Mouse (Mus musculus): ENCODE measurements around the gene Slc16a11. TPM values are rescaled to one million over a fixed set of nuclear protein-coding genes. Genes with fewer than 3 reads are reported as not detected.
A peak's percentile ranks its signal among the peaks of the same experiment; 100 is the strongest.

The Slc16a11 gene
- polyA plus RNA-seq, 1 experiment from 2014 or later: 1.2 TPM

DNA sequence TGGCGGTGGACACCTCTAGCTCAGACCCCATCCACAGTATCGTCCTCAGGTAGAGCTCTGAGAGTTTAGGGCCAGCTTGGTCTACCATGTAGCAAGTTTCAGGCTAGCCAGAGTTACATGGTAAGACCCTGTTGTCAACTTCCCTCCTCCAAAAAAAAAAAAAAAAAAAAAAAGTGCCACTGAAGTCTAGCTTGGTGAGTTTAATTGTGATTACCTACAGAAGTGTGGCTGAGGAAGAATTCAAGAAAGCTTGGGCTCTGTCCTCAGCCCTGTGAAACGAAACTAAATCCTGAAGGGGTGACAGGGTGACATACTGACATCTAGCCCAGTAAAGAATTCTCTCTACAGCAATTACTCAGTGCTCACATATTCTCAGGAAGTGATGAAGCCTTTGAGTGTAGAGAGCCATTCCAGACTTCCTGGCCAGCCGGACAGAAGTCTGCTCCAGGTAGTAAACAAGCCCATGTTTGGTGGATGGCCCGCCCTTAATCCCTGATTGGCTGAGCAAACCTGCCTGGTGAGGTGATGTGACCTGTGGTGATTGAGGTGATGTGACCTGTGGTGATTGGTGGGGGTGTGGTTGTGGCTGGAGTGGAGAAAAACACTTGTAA is 3.7 kb upstream of the Slc16a11 start:
- H3K27me3 ChIP-seq (ENCODE audit: poor library complexity, severe bottlenecking): peaks cover 23% of the 10 kb centered on the region
- no peaks in the 10 kb centered on the region for H3K36me3 ChIP-seq (replicated peaks)
- peaks cover 8% of the 10 kb centered on the region for H3K4me1 ChIP-seq
- H3K9me3 ChIP-seq: no peaks in the 10 kb centered on the region
- DNase-seq (ENCODE audit: extremely low spot score, low spot score): no peak
- no peak overlapping the region for H3K27ac ChIP-seq
- H3K4me3 ChIP-seq: no peak overlapping the region
- 80% methylated on average over 5 of the region's 5 CpGs for WGBS

DNA sequence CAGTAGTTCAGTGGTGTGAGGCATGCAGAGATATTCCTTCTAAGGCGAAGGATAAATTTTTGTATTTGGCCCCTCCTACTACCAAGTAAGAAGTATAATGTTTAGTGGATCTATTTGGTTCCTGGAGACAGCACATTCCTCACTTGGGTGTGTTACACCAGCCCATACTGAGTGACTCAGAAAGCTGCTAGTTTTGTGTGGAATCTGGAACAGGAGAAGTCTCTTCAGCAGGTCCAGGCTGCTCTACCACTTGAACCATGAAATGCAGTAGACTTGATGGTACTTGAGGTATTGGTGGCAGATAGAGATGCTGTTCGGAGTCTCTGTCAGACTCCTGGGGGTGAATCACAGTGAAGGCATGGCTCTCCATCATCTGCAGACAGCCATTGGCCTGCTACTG is 1.9 kb upstream of the Slc16a11 start:
- 91% methylated on average over 2 of the region's 2 CpGs for WGBS
- H3K27me3 ChIP-seq (ENCODE audit: poor library complexity, severe bottlenecking): peaks cover 41% of the 10 kb centered on the region
- H3K27ac ChIP-seq: no peak overlapping the region

DNA sequence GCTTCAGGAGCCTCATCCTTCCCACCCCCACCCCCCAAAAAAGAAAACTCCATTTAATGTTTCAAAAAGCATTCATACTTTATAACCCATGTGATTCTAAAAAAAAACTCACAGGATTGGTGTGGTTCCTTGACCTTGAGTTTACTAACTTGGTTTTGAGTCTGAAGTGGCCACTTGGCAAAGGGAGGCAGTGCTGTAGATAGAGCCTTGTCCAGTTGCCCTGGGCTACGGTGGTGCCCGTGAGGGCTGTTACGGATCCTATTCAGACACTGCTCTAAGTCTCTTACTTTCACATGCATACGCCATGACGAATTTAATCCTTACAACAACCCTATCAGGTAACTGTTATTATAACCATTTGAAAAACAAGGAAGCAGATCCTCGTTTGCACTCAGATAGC is 580 bp upstream of the Slc16a11 start:
- peaks cover 5% of the 10 kb centered on the region for H3K36me3 ChIP-seq (replicated peaks)
- peaks cover 29% of the 10 kb centered on the region for H3K4me1 ChIP-seq
- H3K27ac ChIP-seq: no peak overlapping the region
- no peak overlapping the region for H3K4me3 ChIP-seq
- peaks cover 54% of the 10 kb centered on the region for H3K27me3 ChIP-seq (ENCODE audit: poor library complexity, severe bottlenecking)
- DNase-seq (ENCODE audit: extremely low spot score, low spot score): no peak
- 80% methylated on average over 6 of the region's 6 CpGs for WGBS
- H3K9me3 ChIP-seq: no peaks in the 10 kb centered on the region

More for the DNA sequence above, 1.9 kb upstream of the Slc16a11 start:
- H3K4me1 ChIP-seq: peaks cover 26% of the 10 kb centered on the region
- H3K36me3 ChIP-seq (replicated peaks): no peaks in the 10 kb centered on the region
- no peaks in the 10 kb centered on the region for H3K9me3 ChIP-seq
- no peak for DNase-seq (ENCODE audit: extremely low spot score, low spot score)
- no peak overlapping the region for H3K4me3 ChIP-seq

DNA sequence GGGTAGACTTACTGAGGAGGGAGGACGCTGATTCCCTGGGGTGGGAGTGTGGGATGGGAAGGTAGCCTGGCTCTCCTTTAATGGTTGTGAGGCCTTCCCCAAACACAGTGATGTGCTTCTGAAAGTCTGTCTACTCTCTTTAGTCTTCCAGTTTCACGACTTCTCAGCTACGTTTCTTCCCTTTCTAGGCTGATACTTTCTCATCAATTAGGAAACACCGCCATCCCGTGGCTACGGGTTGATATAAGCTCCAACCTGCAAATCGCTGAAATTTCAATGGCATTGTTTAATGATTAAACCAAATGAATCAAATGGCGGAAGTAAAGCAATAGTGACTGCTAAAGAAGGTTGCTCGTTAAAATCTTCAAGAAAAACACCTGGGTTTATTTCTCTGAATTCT is 344 bp downstream of the Slc16a11 start:
- WGBS: 15% methylated on average over 9 of the region's 9 CpGs
- Histone ChIP-seq H3K27ac (no peak overlapping the region), H3K4me1 (peaks cover 29% of the 10 kb centered on the region), H3K27me3 (ENCODE audit: poor library complexity, severe bottlenecking) (peaks cover 63% of the 10 kb centered on the region), H3K9me3 (no peaks in the 10 kb centered on the region), H3K36me3 (replicated peaks) (peaks cover 15% of the 10 kb centered on the region), H3K4me3 (no peak overlapping the region)
- DNase-seq (ENCODE audit: extremely low spot score, low spot score): no peak

GRCm38 (mm10) chr11:70213736-70214135 is 1.2 kb downstream of the Slc16a11 start:
- Histone ChIP-seq H3K27ac (no peak overlapping the region), H3K36me3 (replicated peaks) (peaks cover 23% of the 10 kb centered on the region), H3K4me1 (peaks cover 33% of the 10 kb centered on the region), H3K27me3 (ENCODE audit: poor library complexity, severe bottlenecking) (peaks cover 71% of the 10 kb centered on the region), H3K9me3 (no peaks in the 10 kb centered on the region), H3K4me3 (peak overlapping the region; percentile 52)
- WGBS: 6% methylated on average over 26 of the region's 26 CpGs
- no peak for DNase-seq (ENCODE audit: extremely low spot score, low spot score)

- Histone ChIP-seq H3K4me1 (peaks cover 39% of the 10 kb centered on the region), H3K27me3 (ENCODE audit: poor library complexity, severe bottlenecking) (peaks cover 77% of the 10 kb centered on the region), H3K36me3 (replicated peaks) (peaks cover 23% of the 10 kb centered on the region), H3K9me3 (no peaks in the 10 kb centered on the region), H3K4me3 (peak overlapping the region; percentile 52), H3K27ac (0 out of 2 replicates have a peak overlapping the region, but pooled peaks have one; percentile 48)
- WGBS: 1% methylated on average over 46 of the region's 46 CpGs
- DNase-seq (ENCODE audit: extremely low spot score, low spot score): no peak
These were observed 1.8 kb downstream of the Slc16a11 start for GRCm38 (mm10) chr11:70214191-70214855.

DNA sequence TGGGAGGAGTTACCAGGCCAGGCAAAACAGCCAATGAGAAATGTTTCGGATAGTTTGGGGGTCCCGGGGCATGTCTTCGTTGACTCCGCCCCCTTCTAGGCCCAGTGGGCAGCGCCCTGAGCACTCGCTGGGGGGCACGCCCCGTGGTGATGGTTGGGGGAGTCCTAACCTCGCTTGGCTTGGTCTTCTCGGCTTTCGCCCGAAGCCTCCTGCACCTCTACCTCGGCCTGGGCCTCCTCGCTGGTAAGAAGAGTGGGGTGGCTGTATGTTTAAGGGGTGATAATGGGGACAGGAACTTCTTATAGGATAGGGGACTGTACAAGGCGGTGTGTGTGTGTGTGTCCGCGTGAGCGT is 2.3 kb downstream of the Slc16a11 start:
- Histone ChIP-seq H3K4me1 (peaks cover 44% of the 10 kb centered on the region), H3K36me3 (replicated peaks) (peaks cover 23% of the 10 kb centered on the region), H3K4me3 (peak overlapping the region; percentile 52), H3K9me3 (no peaks in the 10 kb centered on the region), H3K27ac (no peak overlapping the region), H3K27me3 (ENCODE audit: poor library complexity, severe bottlenecking) (peaks cover 82% of the 10 kb centered on the region)
- 3% methylated on average over 18 of the region's 18 CpGs for WGBS
- DNase-seq (ENCODE audit: extremely low spot score, low spot score): no peak

DNA sequence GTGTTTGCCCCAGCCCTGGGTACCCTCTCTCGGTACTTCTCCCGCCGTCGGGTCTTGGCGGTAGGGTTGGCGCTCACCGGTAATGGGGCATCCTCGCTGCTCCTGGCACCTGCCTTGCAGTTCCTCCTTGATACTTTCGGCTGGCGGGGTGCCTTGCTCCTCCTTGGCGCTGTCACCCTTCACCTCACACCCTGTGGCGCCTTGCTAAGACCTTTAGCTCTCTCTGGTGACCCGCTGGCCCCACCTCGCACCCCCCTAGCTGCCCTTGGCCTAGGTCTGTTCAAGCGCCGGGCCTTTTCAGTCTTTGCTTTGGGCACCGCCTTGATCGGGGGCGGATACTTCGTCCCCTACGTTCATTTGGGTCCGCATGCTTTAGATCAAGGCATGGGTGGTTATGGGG is 2.7 kb downstream of the Slc16a11 start:
- DNase-seq (ENCODE audit: extremely low spot score, low spot score): no peak
- H3K27me3 ChIP-seq (ENCODE audit: poor library complexity, severe bottlenecking): peaks cover 86% of the 10 kb centered on the region

DNA sequence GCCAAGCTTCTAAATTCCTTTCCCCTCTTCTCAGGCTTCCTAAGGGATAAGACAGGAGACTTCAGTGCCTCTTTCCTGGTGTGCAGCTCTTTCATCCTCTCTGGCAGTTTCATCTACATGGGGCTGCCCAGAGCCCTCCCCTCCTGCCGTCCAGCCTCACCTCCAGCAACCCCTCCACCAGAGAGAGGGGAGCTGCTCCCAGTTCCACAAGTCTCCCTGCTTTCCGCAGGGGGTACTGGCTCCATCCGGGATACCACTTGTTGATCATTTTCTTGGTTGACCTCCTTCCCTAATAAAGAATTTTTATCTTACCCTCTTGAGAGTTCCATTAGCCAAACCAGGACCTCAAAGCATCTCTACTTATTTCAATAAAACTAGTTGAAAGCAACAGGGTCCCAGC is 3.6 kb downstream of the Slc16a11 start:
- H3K9me3 ChIP-seq: no peaks in the 10 kb centered on the region
- H3K27me3 ChIP-seq (ENCODE audit: poor library complexity, severe bottlenecking): peaks cover 86% of the 10 kb centered on the region
- peaks cover 23% of the 10 kb centered on the region for H3K36me3 ChIP-seq (replicated peaks)
- WGBS: 53% methylated on average over 3 of the region's 3 CpGs
- H3K4me3 ChIP-seq: no peak overlapping the region
- H3K4me1 ChIP-seq: peaks cover 57% of the 10 kb centered on the region
- no peak overlapping the region for H3K27ac ChIP-seq
- no peak for DNase-seq (ENCODE audit: extremely low spot score, low spot score)

More for the DNA sequence above, 2.7 kb downstream of the Slc16a11 start:
- Histone ChIP-seq H3K4me1 (peaks cover 49% of the 10 kb centered on the region), H3K36me3 (replicated peaks) (peaks cover 23% of the 10 kb centered on the region), H3K4me3 (peak overlapping the region; percentile 52), H3K27ac (no peak overlapping the region), H3K9me3 (no peaks in the 10 kb centered on the region)
- WGBS: 10% methylated on average over 22 of the region's 22 CpGs

GRCm38 (mm10) chr11:70218039-70218438 is 5.5 kb downstream of the Slc16a11 start:
- Histone ChIP-seq H3K4me1 (peaks cover 71% of the 10 kb centered on the region), H3K4me3 (no peak overlapping the region), H3K9me3 (no peaks in the 10 kb centered on the region), H3K27ac (no peak overlapping the region), H3K36me3 (replicated peaks) (peaks cover 23% of the 10 kb centered on the region), H3K27me3 (ENCODE audit: poor library complexity, severe bottlenecking) (peaks cover 81% of the 10 kb centered on the region)
- WGBS: 92% methylated on average over 4 of the region's 4 CpGs
- no peak for DNase-seq (ENCODE audit: extremely low spot score, low spot score)

DNA sequence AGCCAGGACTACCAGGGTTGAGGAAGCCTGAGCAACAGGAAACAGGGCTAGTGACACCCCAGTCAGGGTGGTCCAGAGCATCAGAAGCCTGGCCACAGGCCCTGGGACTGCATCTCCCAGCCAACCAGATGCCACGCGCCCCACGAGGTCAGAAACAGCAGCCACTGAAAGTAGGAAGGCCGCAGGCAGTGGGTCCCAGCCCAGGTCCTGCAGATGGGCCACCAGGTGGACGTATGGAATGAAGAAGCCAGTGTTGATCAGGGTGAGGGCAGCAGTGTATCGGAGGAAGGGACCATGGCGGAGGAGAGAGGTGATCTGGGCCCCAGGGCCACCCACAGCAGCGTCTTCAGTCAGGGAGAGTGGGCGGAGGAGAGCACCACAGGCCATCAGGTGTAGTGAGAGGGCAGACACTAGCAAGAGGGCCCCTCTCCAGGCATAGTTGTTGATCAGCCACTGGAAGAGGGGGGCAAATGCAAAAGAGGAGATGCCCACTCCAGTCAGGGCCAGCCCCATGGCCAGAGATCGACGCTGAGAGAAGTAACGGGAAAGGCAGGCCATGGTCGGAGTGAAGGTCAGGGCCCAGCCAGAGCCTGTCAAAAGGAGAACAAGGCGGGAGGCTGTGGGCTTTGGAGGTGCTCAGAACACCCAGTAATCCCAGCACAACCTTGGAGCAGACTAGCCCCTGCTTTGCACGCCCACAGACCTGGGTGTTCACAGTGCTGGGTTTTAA is 6.4 kb downstream of the Slc16a11 start:
- peaks cover 79% of the 10 kb centered on the region for H3K27me3 ChIP-seq (ENCODE audit: poor library complexity, severe bottlenecking)
- H3K9me3 ChIP-seq: no peaks in the 10 kb centered on the region
- 87% methylated on average over 15 of the region's 15 CpGs for WGBS
- DNase-seq (ENCODE audit: extremely low spot score, low spot score): no peak
- peak overlapping the region; percentile 65 for H3K4me3 ChIP-seq
- peaks cover 63% of the 10 kb centered on the region for H3K4me1 ChIP-seq
- H3K27ac ChIP-seq: no peak overlapping the region
- peaks cover 23% of the 10 kb centered on the region for H3K36me3 ChIP-seq (replicated peaks)

GRCm38 (mm10) chr11:70219873-70220272 is 7.3 kb downstream of the Slc16a11 start:
- Histone ChIP-seq H3K9me3 (no peaks in the 10 kb centered on the region), H3K4me1 (peaks cover 53% of the 10 kb centered on the region), H3K36me3 (replicated peaks) (peaks cover 23% of the 10 kb centered on the region), H3K27ac (peak overlapping the region; percentile 90), H3K4me3 (peak overlapping the region; percentile 65), H3K27me3 (ENCODE audit: poor library complexity, severe bottlenecking) (peaks cover 79% of the 10 kb centered on the region)
- DNase-seq (ENCODE audit: extremely low spot score, low spot score): no peak
- 58% methylated on average over 7 of the region's 7 CpGs for WGBS

DNA sequence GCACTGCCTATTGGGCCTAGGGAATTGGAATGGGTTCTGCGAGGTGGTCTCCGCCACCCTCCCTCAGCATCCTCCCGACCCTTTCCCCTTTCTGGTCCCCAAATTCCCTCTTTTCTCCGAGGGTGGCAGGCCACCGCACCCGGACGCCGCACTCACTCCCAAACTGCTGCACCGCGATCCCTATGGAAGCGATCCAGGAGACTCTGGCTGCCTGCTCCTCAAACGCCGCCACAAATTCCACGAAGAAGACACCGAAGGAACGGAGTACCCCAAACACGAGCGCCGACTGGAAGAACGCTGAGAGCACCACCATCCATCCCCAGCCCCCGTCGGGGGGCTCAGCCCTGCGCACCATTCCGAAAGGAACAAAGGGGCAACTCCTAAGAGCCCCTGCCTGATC is 7.8 kb downstream of the Slc16a11 start:
- Histone ChIP-seq H3K4me3 (peak overlapping the region; percentile 65), H3K27me3 (ENCODE audit: poor library complexity, severe bottlenecking) (peaks cover 79% of the 10 kb centered on the region), H3K27ac (peak overlapping the region; percentile 90), H3K9me3 (no peaks in the 10 kb centered on the region), H3K4me1 (peaks cover 49% of the 10 kb centered on the region), H3K36me3 (replicated peaks) (peaks cover 23% of the 10 kb centered on the region)
- under 1% methylated on average over 24 of the region's 24 CpGs for WGBS
- no peak for DNase-seq (ENCODE audit: extremely low spot score, low spot score)
